Mouse (Mus musculus) brain, embryonic 18.5 days (tissue): ENCODE results near the gene Ebf1.
A peak's percentile ranks its signal among the peaks of the same experiment; 100 is the strongest.

ENCODE experiments used
- DNase-seq: peaks from one replicate; pipeline ENCODE4 v3.0.0-alpha.2; 2012; ENCODE audit warnings: low read depth, low spot score

The Ebf1 gene

DNA sequence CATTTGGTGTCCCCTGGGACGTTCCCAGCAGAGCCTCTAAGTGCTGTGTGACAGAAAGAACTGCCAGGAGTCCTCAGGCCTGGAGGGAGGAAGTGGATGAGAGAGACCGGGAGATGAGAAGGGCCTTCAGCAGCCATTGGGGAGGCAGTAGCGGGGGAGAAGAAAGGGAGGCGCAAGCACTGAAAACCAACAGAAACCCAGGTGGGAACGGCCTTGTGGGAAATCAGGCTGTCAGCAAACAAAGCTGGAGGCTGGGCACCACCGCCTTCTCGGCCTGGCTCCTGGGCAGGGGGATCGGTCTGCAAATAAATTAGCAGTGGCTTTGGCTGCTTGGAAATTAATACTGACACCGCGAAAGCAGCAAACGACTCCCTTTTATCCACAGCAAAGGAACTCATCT, 409.6 kb downstream of the Ebf1 start:
- DNase-seq, result no peak

DNA sequence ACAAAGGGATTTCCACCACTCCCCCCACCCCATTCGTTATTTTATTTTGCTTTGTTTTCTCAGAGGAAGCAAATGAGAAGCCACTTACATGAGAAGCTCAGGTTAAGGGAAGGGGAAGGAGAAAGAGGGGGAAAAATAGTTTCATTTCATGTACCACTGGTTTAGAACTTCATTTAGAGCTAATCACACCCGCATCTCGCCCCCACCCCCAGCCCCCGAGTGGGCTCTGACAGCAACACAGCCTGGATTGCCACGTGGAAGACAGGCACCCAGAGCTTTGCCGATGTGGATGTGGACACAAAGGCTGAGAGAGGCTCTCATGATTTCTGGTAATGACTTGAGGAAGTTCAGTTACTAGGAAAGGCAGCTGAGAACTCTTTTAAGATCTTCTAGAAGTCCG, 410.0 kb downstream of the Ebf1 start:
- no peak for DNase-seq

DNA sequence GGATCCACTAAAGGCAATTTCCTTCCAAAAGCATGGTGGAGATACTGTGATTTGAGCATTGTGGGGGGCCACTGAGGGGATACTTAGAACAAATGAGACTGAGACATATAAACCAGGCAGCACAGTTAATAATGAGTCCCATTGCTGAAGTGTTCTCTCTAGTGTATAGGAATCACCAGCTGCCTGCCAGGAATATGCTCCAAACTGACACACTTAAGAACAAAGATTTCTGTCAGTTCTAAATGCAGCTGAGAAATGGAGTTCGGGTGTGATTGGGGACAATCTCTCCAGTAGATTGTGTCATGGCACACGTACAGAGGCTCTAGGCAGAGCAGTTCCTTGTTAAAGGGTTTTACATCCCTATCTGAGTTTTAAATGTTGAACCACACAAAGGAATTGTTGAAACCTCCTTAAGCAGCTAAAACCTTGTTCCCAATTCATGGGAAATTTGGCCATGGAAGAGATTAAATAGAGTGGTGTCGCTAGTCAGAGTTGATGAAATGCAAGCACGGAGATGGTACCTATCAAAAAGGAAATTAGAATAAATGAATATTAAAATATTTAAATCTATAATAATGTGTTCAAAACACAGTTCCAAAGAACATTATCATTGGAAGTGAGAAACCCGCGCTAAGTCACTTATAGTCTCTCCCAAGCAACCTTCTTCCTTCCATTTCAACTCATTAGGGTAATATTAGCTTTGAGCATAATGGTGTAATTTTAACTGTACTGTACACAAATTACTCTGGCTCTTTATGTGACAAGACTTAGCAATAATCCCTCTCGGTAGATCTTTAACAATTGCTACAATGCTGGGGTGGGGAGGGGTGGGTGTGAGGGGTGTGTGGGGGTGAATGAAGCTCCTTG, 438.9 kb downstream of the Ebf1 start:
- DNase-seq, result peak; percentile 14
